Mouse (Mus musculus): ENCODE measurements at regions not wholly inside any gene's neighbourhood (a gene's known extent, or its start where the extent isn't known, plus 50 kb on each side); places are given as distances from the start of the nearest gene placed in this dataset.

GRCm38 (mm10) chr5:51830015-51830414, 262.5 kb upstream of the Ppargc1a start:
- 53% methylated on average over 2 of the region's 2 CpGs for WGBS
- Histone ChIP-seq H3K27ac (ENCODE audit: insufficient read depth, low read length) (no peak overlapping the region), H3K36me3 (ENCODE audit: control insufficient read depth, insufficient read depth, low read length) (no peaks in the 10 kb centered on the region), H3K4me3 (ENCODE audit: extremely low read depth, insufficient read depth, insufficient read length) (no peak overlapping the region), H3K27me3 (ENCODE audit: control insufficient read depth, insufficient read depth, low read length) (no peaks in the 10 kb centered on the region), H3K4me1 (ENCODE audit: control insufficient read depth, insufficient read depth, insufficient read length) (no peaks in the 10 kb centered on the region)
- DNase-seq (ENCODE audit: low read depth in 1 of 2, low spot score in 2 of 2) = no peak
- no peak for TF ChIP-seq POLR2A (IDR thresholded peaks at IDR 0.05; ENCODE audit: low read depth, low read length)

GRCm38 (mm10) chr5:51829606-51830005, 262.1 kb upstream of the Ppargc1a start:
- Histone ChIP-seq H3K4me1 (ENCODE audit: control insufficient read depth, insufficient read depth, insufficient read length) (no peaks in the 10 kb centered on the region), H3K27ac (ENCODE audit: insufficient read depth, low read length) (no peak overlapping the region), H3K36me3 (ENCODE audit: control insufficient read depth, insufficient read depth, low read length) (no peaks in the 10 kb centered on the region), H3K27me3 (ENCODE audit: control insufficient read depth, insufficient read depth, low read length) (no peaks in the 10 kb centered on the region), H3K4me3 (ENCODE audit: extremely low read depth, insufficient read depth, insufficient read length) (no peak overlapping the region)
- WGBS = 76% methylated on average over 3 of the region's 3 CpGs
- TF ChIP-seq CTCF (IDR thresholded peaks at IDR 0.05; ENCODE audit: extremely low read depth, insufficient read depth, insufficient read length, insufficient replicate concordance) = no peak
- TF ChIP-seq POLR2A (IDR thresholded peaks at IDR 0.05; ENCODE audit: low read depth, low read length) = no peak
- no peak for DNase-seq (ENCODE audit: low read depth in 1 of 2, low spot score in 2 of 2)

GRCm38 (mm10) chr5:51829020-51829419, 261.5 kb upstream of the Ppargc1a start:
- no peak for TF ChIP-seq POLR2A (IDR thresholded peaks at IDR 0.05; ENCODE audit: low read depth, low read length)
- no peak for TF ChIP-seq CTCF (IDR thresholded peaks at IDR 0.05; ENCODE audit: extremely low read depth, insufficient read depth, insufficient read length, insufficient replicate concordance)
- no peak overlapping the region for H3K4me3 ChIP-seq (ENCODE audit: extremely low read depth, insufficient read depth, insufficient read length)
- no peaks in the 10 kb centered on the region for H3K36me3 ChIP-seq (ENCODE audit: control insufficient read depth, insufficient read depth, low read length)
- 85% methylated on average over 5 of the region's 5 CpGs for WGBS
- no peaks in the 10 kb centered on the region for H3K27me3 ChIP-seq (ENCODE audit: control insufficient read depth, insufficient read depth, low read length)
- H3K4me1 ChIP-seq (ENCODE audit: control insufficient read depth, insufficient read depth, insufficient read length) = no peaks in the 10 kb centered on the region
- DNase-seq (ENCODE audit: low read depth in 1 of 2, low spot score in 2 of 2) = no peak
- H3K27ac ChIP-seq (ENCODE audit: insufficient read depth, low read length) = no peak overlapping the region

- Histone ChIP-seq H3K27me3 (ENCODE audit: control insufficient read depth, insufficient read depth, low read length) (no peaks in the 10 kb centered on the region), H3K36me3 (ENCODE audit: control insufficient read depth, insufficient read depth, low read length) (no peaks in the 10 kb centered on the region), H3K4me1 (ENCODE audit: control insufficient read depth, insufficient read depth, insufficient read length) (no peaks in the 10 kb centered on the region), H3K27ac (ENCODE audit: insufficient read depth, low read length) (no peak overlapping the region), H3K4me3 (ENCODE audit: extremely low read depth, insufficient read depth, insufficient read length) (no peak overlapping the region)
- 70% methylated on average over 1 of the region's 1 CpGs for WGBS
- no peak for DNase-seq (ENCODE audit: low read depth in 1 of 2, low spot score in 2 of 2)
- no peak for TF ChIP-seq CTCF (IDR thresholded peaks at IDR 0.05; ENCODE audit: extremely low read depth, insufficient read depth, insufficient read length, insufficient replicate concordance)
- no peak for TF ChIP-seq POLR2A (IDR thresholded peaks at IDR 0.05; ENCODE audit: low read depth, low read length)
Measured at GRCm38 (mm10) chr5:51826269-51826668, 258.7 kb upstream of the Ppargc1a start.

- Histone ChIP-seq H3K4me1 (ENCODE audit: control insufficient read depth, insufficient read depth, insufficient read length) (no peaks in the 10 kb centered on the region), H3K27ac (ENCODE audit: insufficient read depth, low read length) (no peak overlapping the region), H3K27me3 (ENCODE audit: control insufficient read depth, insufficient read depth, low read length) (no peaks in the 10 kb centered on the region), H3K36me3 (ENCODE audit: control insufficient read depth, insufficient read depth, low read length) (no peaks in the 10 kb centered on the region), H3K4me3 (ENCODE audit: extremely low read depth, insufficient read depth, insufficient read length) (no peak overlapping the region)
- TF ChIP-seq CTCF (IDR thresholded peaks at IDR 0.05; ENCODE audit: extremely low read depth, insufficient read depth, insufficient read length, insufficient replicate concordance) (no peak), POLR2A (IDR thresholded peaks at IDR 0.05; ENCODE audit: low read depth, low read length) (no peak)
- WGBS = 92% methylated on average over 3 of the region's 3 CpGs
- no peak for DNase-seq (ENCODE audit: low read depth in 1 of 2, low spot score in 2 of 2)
Measured at GRCm38 (mm10) chr5:51825584-51826088, 258.1 kb upstream of the Ppargc1a start.

- Histone ChIP-seq H3K27me3 (ENCODE audit: control insufficient read depth, insufficient read depth, low read length) (no peaks in the 10 kb centered on the region), H3K27ac (ENCODE audit: insufficient read depth, low read length) (no peak overlapping the region), H3K4me1 (ENCODE audit: control insufficient read depth, insufficient read depth, insufficient read length) (no peaks in the 10 kb centered on the region), H3K4me3 (ENCODE audit: extremely low read depth, insufficient read depth, insufficient read length) (no peak overlapping the region), H3K36me3 (ENCODE audit: control insufficient read depth, insufficient read depth, low read length) (no peaks in the 10 kb centered on the region)
- DNase-seq (ENCODE audit: low read depth in 1 of 2, low spot score in 2 of 2) = no peak
- TF ChIP-seq POLR2A (IDR thresholded peaks at IDR 0.05; ENCODE audit: low read depth, low read length) = no peak
- no peak for TF ChIP-seq CTCF (IDR thresholded peaks at IDR 0.05; ENCODE audit: extremely low read depth, insufficient read depth, insufficient read length, insufficient replicate concordance)
- WGBS = 85% methylated on average over 4 of the region's 4 CpGs
Measured at GRCm38 (mm10) chr5:51824731-51825130, 257.2 kb upstream of the Ppargc1a start.

GRCm38 (mm10) chr5:51823657-51824056, 256.1 kb upstream of the Ppargc1a start:
- no peak for TF ChIP-seq CTCF (IDR thresholded peaks at IDR 0.05; ENCODE audit: extremely low read depth, insufficient read depth, insufficient read length, insufficient replicate concordance)
- no peak for TF ChIP-seq POLR2A (IDR thresholded peaks at IDR 0.05; ENCODE audit: low read depth, low read length)
- WGBS = 78% methylated on average over 2 of the region's 2 CpGs
- no peaks in the 10 kb centered on the region for H3K36me3 ChIP-seq (ENCODE audit: control insufficient read depth, insufficient read depth, low read length)
- H3K4me3 ChIP-seq (ENCODE audit: extremely low read depth, insufficient read depth, insufficient read length) = no peak overlapping the region
- H3K27ac ChIP-seq (ENCODE audit: insufficient read depth, low read length) = no peak overlapping the region
- no peak for DNase-seq (ENCODE audit: low read depth in 1 of 2, low spot score in 2 of 2)
- no peaks in the 10 kb centered on the region for H3K27me3 ChIP-seq (ENCODE audit: control insufficient read depth, insufficient read depth, low read length)
- no peaks in the 10 kb centered on the region for H3K4me1 ChIP-seq (ENCODE audit: control insufficient read depth, insufficient read depth, insufficient read length)
